Mouse (Mus musculus): ENCODE results near the gene Ldb2.
A peak's percentile ranks its signal among the peaks of the same experiment; 100 is the strongest.

Ldb2 gene

DNA sequence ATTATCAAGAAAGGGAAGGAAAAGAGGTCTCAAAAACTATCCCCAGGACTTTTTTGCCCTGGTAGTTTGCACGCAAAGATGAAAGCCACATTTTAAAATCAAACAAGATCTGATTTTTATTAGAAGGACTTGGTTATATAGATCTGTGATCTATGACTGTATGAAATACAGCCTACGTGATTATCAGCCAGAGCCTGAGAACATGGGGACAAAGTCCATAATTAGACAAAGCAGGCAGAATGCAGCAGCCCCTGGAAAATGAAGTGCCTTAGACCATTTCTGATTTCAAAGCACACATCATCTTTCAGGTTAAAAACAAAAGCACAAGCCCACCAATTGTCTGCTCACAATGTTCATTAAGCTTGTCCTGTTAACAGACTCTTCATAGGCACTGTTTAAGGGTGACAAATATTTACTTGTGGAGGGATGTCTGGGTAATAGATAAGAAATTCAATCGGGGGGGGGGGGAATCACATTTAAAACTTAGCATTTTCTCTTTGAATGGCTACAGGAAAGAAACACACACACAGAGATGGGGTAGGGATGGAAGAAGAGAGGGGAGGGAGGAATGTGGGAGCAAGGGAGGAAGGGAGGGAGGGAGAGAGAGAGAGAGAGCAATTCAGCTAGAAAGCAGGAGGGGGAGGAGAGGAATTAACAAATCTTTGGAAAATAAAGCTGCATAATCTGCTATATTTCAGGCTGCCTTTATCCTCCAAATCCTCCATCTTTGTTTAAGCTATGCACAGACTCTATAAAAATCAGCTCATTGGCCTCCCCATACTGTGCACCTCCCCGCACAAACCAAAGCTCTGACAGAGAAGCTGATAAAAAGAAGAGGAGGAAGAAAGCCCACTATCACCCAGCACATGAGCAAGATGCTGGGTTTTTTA lies 153.3 kb downstream of the Ldb2 start:
- DNase-seq (ENCODE audit: low read depth, low spot score): no peak

DNA sequence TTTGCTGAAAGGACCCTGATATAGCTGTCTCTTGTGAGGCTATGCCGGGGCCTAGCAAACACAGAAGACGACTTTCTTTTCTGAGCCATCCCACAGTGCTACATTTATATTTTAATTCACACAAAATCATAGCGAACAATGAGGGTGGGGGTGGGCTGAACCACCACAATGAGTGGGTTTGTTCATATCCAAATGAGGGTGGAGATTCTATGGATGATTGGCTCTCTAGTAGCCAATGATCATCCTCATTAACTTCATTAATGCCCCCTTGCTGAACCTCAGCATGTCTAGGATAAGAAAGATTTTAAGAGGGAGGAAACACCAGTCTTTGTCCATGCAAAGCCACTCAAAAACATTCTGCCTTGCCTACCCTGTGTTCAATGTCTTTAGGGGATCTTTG lies 156.4 kb downstream of the Ldb2 start:
- no peak for DNase-seq (ENCODE audit: low read depth, low spot score)

DNA sequence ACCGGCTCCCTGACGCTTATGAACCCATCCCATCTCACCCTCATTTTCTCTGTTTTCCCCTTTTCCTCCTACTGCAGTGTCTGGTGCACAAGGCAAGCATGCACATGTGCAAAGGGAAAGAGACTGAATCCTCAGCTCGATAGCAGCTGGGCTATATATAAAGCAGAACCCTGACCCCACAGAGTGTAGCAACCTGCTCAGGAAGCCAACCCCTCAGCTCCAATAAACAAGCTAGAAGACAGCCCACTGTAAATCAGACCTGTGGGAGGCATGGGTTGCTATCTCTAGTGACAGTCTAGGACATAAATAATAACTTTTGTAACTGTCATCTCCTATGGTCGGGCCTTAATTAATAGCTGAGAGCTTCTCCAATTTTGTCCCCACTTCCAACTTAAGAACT lies 158.4 kb downstream of the Ldb2 start:
- no peak for DNase-seq (ENCODE audit: low read depth, low spot score)

DNA sequence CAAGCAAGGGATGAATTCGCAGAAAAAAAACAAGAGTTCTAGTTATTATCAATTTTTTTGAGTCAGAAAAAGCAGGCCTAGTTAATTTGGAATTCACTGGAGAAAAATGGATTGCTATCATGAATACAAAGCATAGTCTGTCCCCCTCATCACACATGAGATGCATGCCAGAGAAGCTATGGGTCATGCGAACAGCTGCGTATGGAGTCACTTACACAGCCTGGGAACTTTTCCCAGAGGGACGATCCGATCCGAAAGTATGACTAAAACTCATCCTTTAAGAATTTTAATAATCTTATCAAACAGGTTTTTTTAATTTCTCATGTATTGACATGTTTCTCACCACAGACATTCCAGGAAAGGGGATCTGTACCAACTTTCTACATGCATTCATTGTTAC lies 163.9 kb downstream of the Ldb2 start:
- DNase-seq (ENCODE audit: low read depth, low spot score): no peak

DNA sequence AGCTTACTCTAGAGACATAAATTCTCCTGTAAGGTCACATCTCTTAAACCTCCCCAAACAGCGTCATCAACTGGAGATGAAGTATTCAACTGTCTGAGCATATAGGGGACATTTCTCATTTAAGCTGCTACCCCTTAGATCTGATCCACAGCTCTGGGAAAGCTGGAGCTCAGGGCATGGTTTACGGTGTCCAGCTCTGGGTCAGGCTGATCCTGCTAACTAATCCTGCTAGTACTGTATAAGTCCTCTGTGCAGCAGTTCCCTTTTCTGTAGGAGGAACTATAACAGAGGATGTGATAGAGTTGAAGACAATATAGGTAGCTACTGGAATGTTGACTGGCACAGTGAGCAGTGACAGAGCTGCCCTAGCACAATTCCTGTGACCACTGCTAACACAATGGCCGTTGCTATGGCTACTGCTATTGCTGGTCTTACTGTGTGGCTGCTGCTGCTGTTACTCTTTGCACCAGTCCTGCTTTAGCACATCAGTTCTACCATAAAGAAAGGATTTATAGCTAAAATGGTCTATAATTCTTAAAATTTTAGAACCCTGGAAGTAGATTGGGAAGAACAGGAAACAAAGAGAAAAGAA lies 170.3 kb downstream of the Ldb2 start:
- DNase-seq (ENCODE audit: low read depth, low spot score): no peak

DNA sequence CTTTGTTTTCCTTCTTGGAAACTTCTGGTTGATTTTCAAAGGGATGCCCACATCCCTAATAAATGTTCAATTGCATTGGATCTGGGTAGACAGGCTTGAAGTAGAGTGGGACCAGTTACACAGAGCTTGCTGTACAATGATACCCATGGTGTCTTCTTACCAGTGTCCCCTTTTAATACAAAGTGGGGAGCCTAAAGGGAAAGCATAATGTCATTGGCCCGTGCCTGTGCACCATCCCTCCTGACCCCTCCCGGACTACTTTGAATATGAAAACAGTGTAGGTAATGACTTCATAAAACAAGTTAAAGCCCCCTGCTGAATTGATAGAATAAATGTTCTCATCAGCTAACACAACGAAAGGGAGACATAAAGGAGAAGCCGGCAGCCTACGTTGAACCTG lies 172.0 kb downstream of the Ldb2 start:
- DNase-seq (ENCODE audit: low read depth, low spot score): no peak

DNA sequence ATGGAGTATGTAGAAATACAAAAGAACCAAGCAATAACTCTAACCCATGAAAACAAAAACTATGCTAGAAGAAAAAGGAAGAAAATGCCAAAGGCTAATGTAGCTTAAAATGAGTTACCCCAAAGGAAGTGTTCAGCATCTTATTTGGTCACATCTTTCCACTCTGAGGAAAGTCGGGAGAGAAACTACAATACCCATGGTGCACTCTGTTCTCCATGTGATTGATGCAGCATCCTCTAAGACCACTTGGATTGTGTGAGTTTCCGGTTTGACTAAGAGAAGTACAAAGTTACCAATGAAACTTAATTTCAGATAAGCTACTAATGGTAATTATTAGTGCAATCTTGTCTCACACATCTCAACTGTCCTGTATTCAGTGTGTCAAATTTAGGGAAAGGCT lies 172.6 kb downstream of the Ldb2 start:
- no peak for DNase-seq (ENCODE audit: low read depth, low spot score)

DNA sequence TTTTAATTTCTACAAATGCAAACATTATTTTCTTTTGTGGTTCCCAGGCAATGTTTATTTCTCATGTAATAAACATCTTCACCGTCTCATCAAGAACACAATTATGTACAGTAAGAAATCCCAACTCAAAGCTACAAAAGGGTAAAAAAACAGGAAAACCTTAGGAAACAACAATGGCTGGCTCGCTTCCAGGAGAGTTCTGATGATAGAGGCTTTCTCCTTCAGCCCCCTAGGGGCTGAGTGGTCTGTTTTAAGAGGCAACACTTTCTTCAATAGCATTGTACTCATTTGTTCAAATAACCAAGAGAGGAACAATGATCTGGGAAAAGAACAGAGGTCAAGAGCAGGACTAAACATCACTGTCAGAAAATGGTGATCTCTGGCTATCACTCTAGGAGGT lies 173.4 kb downstream of the Ldb2 start:
- no peak for DNase-seq (ENCODE audit: low read depth, low spot score)

DNA sequence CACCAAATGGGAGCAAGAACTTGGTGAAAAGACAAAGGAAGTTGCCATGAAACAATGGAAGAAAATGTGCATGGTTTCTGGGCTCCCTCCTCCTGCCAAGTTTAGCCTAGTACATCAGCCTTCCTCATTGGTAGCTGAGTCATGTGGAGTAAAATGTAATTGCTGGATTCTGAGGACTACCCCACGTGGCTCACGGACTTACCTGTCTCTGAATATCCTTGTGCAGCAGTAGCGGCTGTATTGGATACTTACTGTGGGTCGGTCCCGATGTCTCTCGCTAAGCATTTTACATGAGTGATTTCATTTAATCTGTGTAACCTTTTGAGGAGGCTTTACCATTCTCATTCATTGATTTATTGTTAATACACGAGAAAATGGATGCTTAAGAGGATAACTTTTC lies 183.8 kb downstream of the Ldb2 start:
- no peak for DNase-seq (ENCODE audit: low read depth, low spot score)

DNA sequence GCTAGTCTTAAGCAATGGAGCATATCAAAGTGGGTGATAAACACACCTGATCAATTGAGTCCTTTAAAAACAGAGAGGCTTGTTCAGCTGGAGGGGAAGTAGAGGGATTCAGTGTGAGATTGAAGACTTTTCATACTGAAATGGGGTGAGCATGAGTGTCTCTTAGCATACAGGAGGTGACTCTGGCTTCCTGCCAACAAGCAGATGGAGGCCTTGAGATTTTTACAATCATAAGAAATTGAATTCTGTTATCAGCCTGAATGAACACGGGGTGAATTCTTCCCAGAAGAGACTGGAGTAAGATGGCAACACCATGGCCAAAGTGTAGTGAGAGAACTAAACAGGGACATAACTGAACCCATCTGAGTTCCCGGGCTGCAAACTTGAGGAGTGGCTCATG lies 190.6 kb downstream of the Ldb2 start:
- DNase-seq (ENCODE audit: low read depth, low spot score): no peak

DNA sequence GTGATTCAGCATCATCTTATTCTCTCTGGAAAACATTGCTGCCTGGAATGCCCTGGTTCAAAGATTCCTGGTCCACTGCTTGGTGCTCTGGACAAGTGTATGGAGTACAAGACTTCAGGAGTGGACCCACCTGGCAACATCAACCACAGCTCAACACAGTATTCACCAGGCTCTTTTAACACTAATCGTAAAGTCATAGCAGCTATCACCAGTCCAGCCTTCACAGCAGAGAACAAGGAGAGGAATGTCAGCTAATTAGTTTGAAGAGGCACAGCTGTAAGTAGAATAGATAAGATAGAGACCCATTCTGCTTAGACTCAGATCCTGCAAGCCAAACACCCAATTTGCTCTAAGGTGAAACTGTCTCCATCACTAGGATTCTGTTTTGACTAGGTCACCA lies 198.1 kb downstream of the Ldb2 start:
- DNase-seq (ENCODE audit: low read depth, low spot score): no peak

DNA sequence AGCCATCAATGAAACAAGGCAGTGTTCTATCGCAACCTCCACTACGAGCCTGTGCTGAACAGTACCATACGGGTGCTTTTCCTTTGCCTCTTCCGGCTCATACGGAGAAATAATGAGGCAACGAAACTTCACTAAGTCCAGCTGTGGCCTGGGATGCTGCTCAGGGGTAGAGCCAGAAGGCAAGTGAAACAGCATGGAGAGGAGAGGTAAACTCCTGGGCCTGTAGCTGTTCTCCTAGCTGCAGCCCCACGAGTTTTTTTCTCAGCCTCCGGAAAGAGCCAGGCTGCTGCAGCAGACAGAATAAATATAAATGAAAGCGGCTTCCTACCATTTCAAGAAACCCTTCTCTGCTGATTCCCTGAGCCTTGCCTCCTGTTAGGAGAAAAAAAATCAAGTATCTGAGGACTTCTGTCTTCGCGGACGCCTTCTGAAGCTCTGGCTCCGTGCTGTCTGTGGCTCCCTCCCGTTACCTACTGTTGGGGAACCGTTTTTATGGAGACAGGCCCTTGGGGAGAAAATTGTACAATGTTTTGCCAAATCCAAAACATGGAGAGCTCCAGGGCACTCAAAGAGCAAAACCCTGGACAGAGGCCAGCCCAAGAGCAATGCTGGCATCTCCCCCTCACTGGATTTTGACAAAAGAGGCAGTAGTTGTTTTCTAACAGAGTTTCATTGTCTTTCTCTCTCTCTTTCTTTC lies 205.8 kb downstream of the Ldb2 start:
- DNase-seq (ENCODE audit: low read depth, low spot score): peak; percentile 32

DNA sequence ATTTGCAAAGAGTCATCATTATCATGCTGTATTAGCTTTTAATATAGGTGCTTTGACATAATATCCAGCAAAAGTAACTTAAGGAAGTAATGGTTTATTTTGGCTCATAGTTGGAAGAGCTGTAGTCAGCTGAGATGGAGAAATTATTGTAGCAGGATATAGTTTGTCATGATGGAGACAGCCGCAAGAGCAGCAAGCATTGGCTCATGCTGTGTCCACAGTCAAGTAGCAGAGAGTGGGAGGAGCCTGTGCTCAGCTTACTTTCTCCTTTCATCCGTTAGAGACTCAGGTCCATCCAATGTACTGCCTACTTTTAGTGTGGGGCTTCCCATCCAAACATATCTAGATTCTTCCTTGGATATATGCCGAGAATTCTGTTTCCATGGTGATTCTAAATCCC lies 208.7 kb downstream of the Ldb2 start:
- DNase-seq (ENCODE audit: low read depth, low spot score): no peak

DNA sequence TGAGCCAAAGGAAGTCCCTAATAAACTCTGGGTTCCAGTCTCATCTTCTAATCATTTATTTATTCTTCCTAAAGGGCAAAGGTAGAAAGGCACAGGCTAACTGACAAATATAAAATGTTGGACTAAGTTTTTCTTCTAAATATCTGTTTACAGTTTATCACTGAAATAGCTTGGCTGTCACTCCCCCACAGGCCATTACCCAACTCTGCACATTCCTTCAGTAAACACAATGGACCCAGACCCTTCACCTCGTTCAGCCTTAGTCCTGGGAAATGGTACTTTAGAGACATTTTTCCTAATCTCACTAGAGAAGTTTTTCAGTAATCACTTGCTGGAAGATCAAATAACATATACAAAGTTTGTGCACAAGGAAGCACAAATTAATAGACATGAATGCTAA lies 210.2 kb downstream of the Ldb2 start:
- no peak for DNase-seq (ENCODE audit: low read depth, low spot score)

DNA sequence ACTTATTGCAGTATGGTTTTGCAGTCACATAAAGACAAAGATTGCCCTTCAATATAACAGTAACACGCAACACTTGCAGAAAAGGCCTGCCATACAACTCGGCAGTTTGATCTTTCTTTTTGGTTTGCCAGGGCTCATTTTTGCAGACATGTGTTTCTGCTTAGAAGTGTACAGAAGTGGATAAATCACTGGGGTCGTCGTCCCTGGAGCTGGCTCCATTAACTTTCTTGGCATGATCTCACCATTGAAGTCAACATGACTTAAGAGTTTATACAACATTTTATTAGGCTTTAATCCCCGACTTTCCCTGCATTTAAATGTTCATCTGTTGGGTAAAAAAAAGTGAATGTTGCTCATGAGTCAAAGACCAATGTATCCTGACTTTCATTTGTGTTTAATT lies 212.9 kb downstream of the Ldb2 start:
- peak; percentile 37 for DNase-seq (ENCODE audit: low read depth, low spot score)

DNA sequence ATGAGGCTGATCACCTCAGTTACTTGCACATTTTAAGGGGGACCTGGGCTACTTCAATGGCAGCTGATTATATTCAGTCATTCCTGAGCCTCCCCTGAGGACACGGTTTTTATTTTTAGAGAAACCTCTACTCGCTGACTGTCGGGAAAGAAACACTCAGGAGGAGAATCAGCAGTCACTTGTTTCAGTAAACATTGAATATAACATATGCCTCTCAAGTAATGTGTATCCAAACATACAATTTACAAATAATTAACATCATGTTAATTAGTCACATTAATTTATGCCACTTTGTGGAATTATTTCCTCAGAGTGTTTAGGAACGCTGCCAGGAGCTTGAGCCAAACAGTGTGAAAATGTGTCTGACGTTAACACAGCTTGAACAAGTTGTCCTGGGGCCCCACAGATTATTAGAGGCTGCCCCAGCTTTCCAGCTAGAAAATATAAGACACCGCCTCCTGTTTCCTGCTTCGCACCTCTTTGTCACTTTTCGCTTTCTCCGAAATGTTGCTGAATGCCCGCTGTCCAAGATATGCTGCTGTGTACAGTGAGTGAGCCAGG lies 219.5 kb downstream of the Ldb2 start:
- no peak for DNase-seq (ENCODE audit: low read depth, low spot score)

DNA sequence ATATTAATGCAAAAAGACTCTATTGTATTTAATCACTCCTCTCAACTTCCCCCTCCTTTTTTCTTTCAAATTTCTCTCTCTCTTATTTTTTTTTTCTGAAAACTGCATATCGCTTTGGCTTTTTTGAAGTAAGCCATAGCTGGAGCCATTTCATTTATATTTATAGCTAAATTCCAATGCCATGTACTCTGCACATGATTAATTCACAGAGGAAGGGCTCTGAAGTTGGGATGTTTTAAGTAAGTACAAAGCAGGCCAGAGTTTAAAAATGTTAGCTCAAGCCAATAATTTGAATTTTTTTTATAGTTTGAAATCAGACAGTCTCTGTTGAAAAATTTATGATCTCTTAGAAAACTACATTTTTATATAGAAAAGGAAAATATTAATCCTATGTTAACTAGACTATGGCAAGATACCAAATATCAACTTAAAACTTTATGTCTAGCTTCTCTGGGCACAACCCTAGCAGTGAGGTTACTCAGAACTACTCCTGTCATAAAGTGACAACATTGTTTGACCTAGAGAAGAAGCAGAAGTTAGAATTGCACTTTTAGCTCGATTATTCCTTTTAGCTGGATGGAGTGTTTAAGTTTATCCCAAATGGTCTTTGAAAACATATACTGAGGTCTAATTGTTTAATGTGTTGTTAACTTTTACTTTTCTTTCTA lies 222.7 kb downstream of the Ldb2 start:
- no peak for DNase-seq (ENCODE audit: low read depth, low spot score)

DNA sequence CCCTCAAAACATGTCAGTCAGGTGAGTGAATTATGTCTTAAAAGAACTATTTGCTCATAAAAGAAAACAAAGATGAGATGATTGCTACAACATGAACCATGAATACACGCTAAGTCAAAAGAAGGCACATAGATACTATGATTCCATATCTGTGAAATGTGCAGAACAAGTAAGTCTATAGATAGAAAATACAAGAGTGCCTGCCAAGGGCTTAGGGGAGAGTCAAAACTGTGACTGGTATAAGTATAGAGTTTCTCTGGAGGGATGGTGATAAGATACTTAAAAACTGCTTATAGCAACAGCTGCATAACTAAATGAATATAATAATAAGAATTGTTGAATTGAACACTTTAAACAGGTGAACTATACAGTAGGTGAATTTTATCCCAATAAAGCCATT lies 224.8 kb downstream of the Ldb2 start:
- DNase-seq (ENCODE audit: low read depth, low spot score): no peak

DNA sequence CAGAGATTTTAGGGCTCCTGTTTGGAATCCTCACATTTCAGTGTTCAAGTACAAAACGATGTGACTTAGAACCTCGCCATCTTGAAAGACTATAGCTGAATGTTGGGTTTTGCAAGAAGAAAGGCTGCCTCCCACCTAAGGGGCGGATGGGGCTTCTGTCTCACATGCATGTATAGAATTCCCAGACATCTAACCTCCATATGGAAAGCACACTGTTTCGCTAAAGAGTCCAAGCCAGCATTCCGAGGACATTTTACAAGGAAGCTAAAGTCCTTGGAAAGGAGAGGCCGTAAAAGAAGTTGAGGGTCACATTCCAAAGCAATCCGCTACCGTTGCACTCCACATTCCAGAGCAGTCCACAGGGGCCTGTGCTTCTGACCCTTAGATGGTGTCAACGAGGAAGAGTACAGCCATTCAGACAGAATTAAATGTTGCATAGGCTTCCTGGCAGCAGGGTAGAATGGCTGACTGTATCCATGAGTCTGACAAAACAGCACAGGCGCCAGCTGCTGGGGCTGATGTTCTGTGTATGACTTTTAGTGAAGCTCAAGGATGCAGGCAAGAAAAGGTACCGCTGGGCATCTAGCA lies 245.6 kb downstream of the Ldb2 start:
- no peak for DNase-seq (ENCODE audit: low read depth, low spot score)

DNA sequence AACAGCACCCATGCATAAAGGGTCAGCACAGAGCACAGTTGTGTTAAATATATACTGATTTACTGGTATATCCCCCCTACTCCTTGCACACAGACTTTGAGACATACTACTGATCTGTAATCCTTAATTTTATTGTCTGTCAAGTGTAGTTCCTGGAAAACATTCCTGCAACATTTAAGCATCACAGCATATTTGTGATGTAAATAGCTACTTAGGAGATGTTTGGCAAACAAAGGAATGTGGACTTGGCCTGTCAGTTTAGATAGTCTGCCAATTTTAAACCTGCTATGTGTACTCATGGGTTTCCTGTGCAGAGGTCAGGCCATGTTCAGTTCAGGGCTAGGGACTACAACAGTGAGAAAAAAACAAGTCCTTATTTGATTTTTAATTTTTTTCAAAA lies 246.3 kb downstream of the Ldb2 start:
- no peak for DNase-seq (ENCODE audit: low read depth, low spot score)

DNA sequence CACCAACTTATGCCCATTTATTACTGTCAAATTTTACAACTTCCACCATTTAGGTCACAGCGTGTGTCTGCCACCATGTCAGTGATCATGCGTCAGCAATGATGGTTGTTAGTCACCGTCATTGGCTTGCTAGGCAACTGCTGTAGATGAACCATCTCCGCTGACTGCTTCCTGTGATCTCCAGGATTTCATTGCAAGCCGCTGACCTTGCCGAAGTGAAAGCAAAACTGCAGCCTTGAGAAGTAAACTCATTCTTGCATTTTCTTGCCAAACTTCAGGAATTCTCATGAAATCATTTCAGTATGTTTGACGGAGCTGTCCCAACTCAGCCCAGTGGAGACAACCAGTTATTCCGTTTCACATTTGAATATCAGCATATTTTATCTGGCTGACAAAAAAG lies 247.4 kb downstream of the Ldb2 start:
- peak; percentile 69 for DNase-seq (ENCODE audit: low read depth, low spot score)

DNA sequence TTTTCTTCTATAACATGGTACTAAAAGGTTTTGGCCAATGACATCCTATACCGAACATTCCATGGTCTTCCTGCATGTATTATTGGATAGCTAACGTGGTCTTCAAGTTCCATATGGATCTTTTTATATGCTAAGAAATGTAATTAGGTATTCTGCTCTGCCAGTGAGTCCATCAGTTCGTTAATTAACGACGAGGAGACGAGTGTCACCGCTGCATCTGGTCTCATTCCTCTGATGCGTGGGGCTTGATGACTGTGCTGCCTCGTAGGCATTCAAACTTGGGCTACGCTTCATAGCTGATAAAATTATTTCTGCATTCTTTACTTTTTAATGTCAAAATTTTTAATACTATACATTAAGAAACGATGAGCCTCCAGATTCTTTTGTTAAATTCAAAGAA lies 251.0 kb downstream of the Ldb2 start:
- DNase-seq (ENCODE audit: low read depth, low spot score): no peak
